Mouse (Mus musculus): ENCODE data around the gene Figla. TPM values are rescaled to one million over a fixed set of nuclear protein-coding genes. Genes with fewer than 3 reads are reported as not detected.

Gene Figla
- polyA plus RNA-seq, 1 experiment from 2014 or later = not detected

Other genes starting within 250 kb of the Figla start
- not detected in 2 replicates for gene Nat8f6, start 195.2 kb upstream of the Figla start, polyA plus RNA-seq (2014; fragmentation: Nextera tagmentation; extraction: Ambion mirVana)
- gene Nat8f5, start 195.2 kb upstream of the Figla start, polyA plus RNA-seq (2014; fragmentation: Nextera tagmentation; extraction: Ambion mirVana) = not detected in 2 replicates
- gene Nat8, start 184.1 kb upstream of the Figla start, polyA plus RNA-seq (2014; fragmentation: Nextera tagmentation; extraction: Ambion mirVana) = 0.47 TPM in 1 of 2 replicates, not detected in the other
- gene Nat8f2, start 147.0 kb upstream of the Figla start, polyA plus RNA-seq (2014; fragmentation: Nextera tagmentation; extraction: Ambion mirVana) = not detected in 2 replicates
- gene Nat8f4, start 111.3 kb upstream of the Figla start, polyA plus RNA-seq (2014; fragmentation: Nextera tagmentation; extraction: Ambion mirVana) = 6.2 and 6.6 TPM in 2 replicates
- gene Tprkb, start 104.3 kb upstream of the Figla start, polyA plus RNA-seq (2014; fragmentation: Nextera tagmentation; extraction: Ambion mirVana) = 43.5 and 49.2 TPM in 2 replicates
- gene Nat8f1, start 100.5 kb upstream of the Figla start, polyA plus RNA-seq (2014; fragmentation: Nextera tagmentation; extraction: Ambion mirVana) = 14.6 and 17.9 TPM in 2 replicates
- 52.5 and 56.7 TPM in 2 replicates for gene Dusp11, start 54.5 kb upstream of the Figla start, polyA plus RNA-seq (2014; fragmentation: Nextera tagmentation; extraction: Ambion mirVana)
- gene Add2, start 12.5 kb downstream of the Figla start, polyA plus RNA-seq (2014; fragmentation: Nextera tagmentation; extraction: Ambion mirVana) = 102 and 111 TPM in 2 replicates
- gene Tgfa, start 179.1 kb downstream of the Figla start, polyA plus RNA-seq (2014; fragmentation: Nextera tagmentation; extraction: Ambion mirVana) = 23.1 and 27.2 TPM in 2 replicates